Mouse (Mus musculus): ENCODE data around the gene Itih5.

GRCm38 (mm10) chr2:10169991-10170390 lies 16.6 kb downstream of the Itih5 start:
- TF ChIP-seq EP300 (IDR thresholded peaks at IDR 0.05) (no peak), CTCF (IDR thresholded peaks at IDR 0.05) (no peak)
